Mouse (Mus musculus): ENCODE data around the gene Zdhhc3. TPM values are rescaled to one million over a fixed set of nuclear protein-coding genes. Genes with fewer than 3 reads are reported as not detected.
A peak's percentile ranks its signal among the peaks of the same experiment; 100 is the strongest.

The Zdhhc3 gene
- polyA plus RNA-seq, 1 experiment from 2014 or later = 31.7 TPM

DNA sequence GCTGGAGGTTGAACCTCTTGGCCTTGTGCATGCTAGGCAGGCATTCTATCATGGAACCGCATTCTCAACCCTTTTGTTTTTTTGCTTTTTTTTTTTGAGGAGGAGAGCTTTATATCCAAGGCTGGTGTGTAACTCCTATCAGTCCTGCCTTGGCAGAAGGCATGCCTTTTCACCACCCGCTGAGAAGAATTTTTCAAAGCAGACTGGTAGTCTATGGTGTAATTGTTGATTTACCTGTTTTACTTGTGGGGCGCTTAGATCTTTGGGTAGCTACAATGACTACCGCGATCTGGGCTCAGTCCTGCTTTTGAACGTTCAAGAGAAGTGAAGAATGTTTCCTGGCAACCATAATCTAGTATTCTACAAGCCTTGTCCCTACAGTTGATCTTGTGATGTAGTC is 926 bp upstream of the Zdhhc3 start:
- Histone ChIP-seq H3K4me1 (replicated peaks) (peaks cover 47% of the 10 kb centered on the region), H3K27me3 (no peaks in the 10 kb centered on the region), H3K4me2 (peak overlapping the region; percentile 94), H3K4me3 (replicated peaks) (peak overlapping the region; percentile 98), H3K27ac (replicated peaks) (peak overlapping the region; percentile 91), H3K9me3 (replicated peaks) (no peaks in the 10 kb centered on the region), H3K9ac (peak overlapping the region; percentile 91), H3K36me3 (replicated peaks) (peaks cover 21% of the 10 kb centered on the region)
- no peak for ATAC-seq (ENCODE audit: insufficient read depth)
- WGBS (ENCODE audit: insufficient replicate concordance) = 43% methylated on average over 6 of the region's 6 CpGs

DNA sequence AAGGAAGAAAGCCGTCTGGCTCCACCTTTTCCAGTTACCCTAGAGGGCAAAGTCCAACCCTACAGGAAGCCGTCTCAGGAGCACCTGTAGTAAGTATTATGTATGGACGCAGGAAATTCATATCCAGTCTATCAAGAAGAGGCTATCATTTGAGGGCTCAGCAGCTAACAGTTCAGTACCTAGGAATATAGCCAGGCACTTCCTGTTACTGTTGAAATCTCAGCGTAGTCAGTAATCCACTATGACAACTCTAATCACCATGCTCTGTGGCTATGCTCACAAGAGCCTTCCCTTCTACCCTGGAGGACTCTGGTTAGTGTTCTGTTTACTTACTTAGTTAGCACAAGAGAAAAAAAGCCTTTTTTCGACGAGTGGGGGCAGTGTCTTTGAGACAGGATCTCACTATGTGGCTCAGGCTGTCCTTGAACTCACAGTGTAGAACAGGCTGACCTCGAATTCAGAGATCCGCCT is 1.2 kb downstream of the Zdhhc3 start:
- H3K27ac ChIP-seq (replicated peaks) = peak overlapping the region; percentile 91; the same call in 1 of the 2 replicates
- 32% methylated on average over 8 of the region's 8 CpGs for WGBS (ENCODE audit: insufficient replicate concordance)

DNA sequence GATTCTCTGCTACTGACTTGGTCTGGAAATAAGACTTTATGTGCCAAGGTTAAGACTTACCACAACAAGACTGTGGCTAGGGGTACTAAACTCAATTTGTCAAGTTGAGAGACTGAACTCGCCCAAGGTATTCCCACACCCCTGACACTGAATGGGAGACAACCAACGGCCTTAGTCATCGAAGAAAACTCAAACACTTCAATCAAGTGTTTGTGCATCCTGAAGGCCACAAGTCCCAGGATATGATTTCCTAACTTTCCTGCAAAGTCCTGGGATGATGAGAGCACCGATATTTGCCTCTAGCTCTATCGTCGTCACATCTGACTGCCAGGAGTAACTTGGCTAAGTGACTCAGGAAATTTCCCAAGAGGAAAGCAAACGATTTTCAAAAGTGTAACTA is 3.8 kb downstream of the Zdhhc3 start:
- no peak overlapping the region for H3K9ac ChIP-seq
- H3K36me3 ChIP-seq (replicated peaks) = peaks cover 18% of the 10 kb centered on the region
- H3K27ac ChIP-seq (replicated peaks) = 0 out of 2 replicates have a peak overlapping the region, but pooled peaks have one; percentile 2
- 72% methylated on average over 7 of the region's 7 CpGs for WGBS (ENCODE audit: insufficient replicate concordance)
- no peak overlapping the region for H3K4me3 ChIP-seq (replicated peaks)
- H3K9me3 ChIP-seq (replicated peaks) = no peaks in the 10 kb centered on the region
- H3K4me2 ChIP-seq = no peak overlapping the region
- H3K27me3 ChIP-seq = no peaks in the 10 kb centered on the region
- ATAC-seq (ENCODE audit: insufficient read depth) = no peak
- peaks cover 42% of the 10 kb centered on the region for H3K4me1 ChIP-seq (replicated peaks)

More for the DNA sequence above, 1.2 kb downstream of the Zdhhc3 start:
- Histone ChIP-seq H3K4me2 (peak overlapping the region; percentile 94), H3K9me3 (replicated peaks) (no peaks in the 10 kb centered on the region), H3K4me3 (replicated peaks) (peak overlapping the region; percentile 98), H3K27me3 (no peaks in the 10 kb centered on the region), H3K36me3 (replicated peaks) (peaks cover 19% of the 10 kb centered on the region; the same call in 1 of the 2 replicates), H3K4me1 (replicated peaks) (peaks cover 48% of the 10 kb centered on the region), H3K9ac (peak overlapping the region; percentile 91; the same call in 1 of the 2 replicates)
- ATAC-seq (ENCODE audit: insufficient read depth) = no peak

DNA sequence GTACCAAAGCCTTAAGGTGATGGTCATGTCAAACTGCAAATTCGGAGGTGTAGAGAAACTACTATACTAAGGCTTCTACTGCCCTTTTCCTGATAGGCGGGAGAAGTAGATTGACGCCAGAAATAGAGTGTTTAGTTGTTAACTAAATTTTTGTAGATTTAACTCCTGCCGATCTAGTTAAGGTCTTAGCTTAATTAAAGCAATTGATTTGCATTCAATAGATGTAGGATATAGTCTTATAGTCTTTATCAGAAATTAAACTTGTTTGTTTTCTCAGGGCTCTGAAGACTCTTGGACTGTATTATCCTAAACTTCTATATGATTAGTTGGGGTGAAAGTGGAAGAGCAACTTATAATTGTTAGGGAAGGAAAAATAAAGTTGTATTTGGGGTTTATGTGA is 5.8 kb downstream of the Zdhhc3 start:
- ATAC-seq (ENCODE audit: insufficient read depth) = no peak
- H3K27ac ChIP-seq (replicated peaks) = no peak overlapping the region
- no peak overlapping the region for H3K4me2 ChIP-seq
- no peaks in the 10 kb centered on the region for H3K27me3 ChIP-seq
- no peaks in the 10 kb centered on the region for H3K9me3 ChIP-seq (replicated peaks)
- peaks cover 28% of the 10 kb centered on the region for H3K4me1 ChIP-seq (replicated peaks)
- no peak overlapping the region for H3K9ac ChIP-seq
- 64% methylated on average over 4 of the region's 4 CpGs for WGBS (ENCODE audit: insufficient replicate concordance)
- H3K36me3 ChIP-seq (replicated peaks) = peaks cover 18% of the 10 kb centered on the region
- H3K4me3 ChIP-seq (replicated peaks) = no peak overlapping the region

DNA sequence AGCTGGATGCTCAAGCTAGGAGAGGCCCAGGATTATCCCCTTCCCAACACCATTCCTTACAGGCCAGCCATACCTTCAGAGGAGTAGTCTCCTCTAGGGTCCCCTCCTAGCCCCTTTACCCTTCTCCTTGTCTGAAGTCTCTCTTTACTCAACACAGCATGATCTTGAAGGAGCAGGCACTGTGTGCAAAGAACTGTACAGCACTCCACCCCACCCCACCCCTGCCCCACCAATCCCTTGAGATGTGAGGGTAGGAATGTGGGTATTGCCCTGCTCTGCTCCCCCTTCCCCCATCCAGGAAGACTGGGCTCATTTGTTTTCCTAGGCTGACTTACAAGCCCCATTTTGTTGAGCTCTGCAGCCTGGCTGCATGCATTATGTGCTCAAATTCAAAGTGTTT is 8.6 kb downstream of the Zdhhc3 start:
- Histone ChIP-seq H3K27ac (replicated peaks) (no peak overlapping the region), H3K27me3 (no peaks in the 10 kb centered on the region), H3K9me3 (replicated peaks) (no peaks in the 10 kb centered on the region), H3K9ac (no peak overlapping the region), H3K36me3 (replicated peaks) (peaks cover 35% of the 10 kb centered on the region), H3K4me1 (replicated peaks) (peaks cover 18% of the 10 kb centered on the region), H3K4me3 (replicated peaks) (no peak overlapping the region), H3K4me2 (no peak overlapping the region)
- ATAC-seq (ENCODE audit: insufficient read depth) = no peak

DNA sequence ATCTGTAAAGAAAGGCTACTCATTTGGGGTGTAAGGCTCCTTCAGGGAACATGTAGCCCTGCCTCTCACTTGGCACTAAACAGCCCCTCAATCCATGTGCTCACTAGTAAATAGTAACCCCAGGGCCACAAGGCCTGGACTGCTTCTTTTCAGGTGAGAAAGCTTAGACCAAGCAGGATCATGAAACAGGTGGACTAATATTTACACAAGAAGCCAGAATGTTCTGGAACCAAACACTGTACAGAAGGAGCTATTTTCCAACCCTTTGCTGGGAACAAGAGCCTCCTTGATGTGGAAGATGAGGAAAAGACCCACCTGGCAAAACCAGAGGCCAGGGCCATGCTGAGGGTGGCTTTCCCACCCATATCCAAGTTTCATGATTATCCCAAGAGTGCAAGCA is 9.6 kb downstream of the Zdhhc3 start:
- Histone ChIP-seq H3K36me3 (replicated peaks) (peaks cover 43% of the 10 kb centered on the region), H3K27me3 (no peaks in the 10 kb centered on the region), H3K4me1 (replicated peaks) (peaks cover 13% of the 10 kb centered on the region), H3K4me3 (replicated peaks) (no peak overlapping the region), H3K4me2 (no peak overlapping the region), H3K9me3 (replicated peaks) (no peaks in the 10 kb centered on the region), H3K27ac (replicated peaks) (no peak overlapping the region), H3K9ac (no peak overlapping the region)
- no peak for ATAC-seq (ENCODE audit: insufficient read depth)

DNA sequence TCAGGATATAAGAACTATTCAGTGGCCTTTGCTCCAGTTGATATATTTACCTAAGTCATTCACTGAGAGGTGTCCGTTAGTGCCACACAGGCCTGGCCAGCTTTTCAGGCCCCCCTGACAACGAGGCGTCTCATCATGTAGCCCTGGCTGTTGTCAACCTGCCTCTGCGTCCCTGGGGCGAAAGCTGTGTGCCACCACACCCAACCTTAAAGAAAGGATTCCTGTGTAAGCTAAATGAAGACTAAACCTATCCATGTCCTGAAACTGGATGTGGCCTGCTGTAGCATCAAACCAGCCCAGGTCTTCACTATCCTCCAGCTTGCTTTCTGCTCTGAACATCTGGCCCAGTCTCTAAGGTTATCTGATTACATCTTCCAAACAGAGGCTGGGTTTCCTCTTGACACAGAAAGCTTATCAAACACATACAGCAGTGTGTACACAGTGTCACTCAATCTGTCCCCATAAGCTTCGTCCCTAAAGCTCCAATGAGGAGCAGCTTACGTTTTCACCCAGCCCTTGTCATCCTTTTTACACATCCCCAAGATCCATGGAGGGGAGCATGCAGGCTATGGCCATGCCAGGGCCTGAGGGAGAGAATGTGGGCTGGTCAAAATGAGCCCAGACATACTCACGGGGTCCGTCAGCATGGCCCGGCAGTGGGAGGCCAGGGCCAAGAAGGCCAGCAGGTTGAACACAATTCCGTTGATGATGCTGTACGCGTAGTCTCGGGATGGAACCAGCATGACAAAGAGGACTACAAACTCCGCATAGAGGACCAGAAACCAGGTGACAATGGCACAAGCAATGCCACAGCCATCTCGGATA is 13.2 kb downstream of the Zdhhc3 start:
- Histone ChIP-seq H3K27ac (replicated peaks) (no peak overlapping the region), H3K27me3 (no peaks in the 10 kb centered on the region), H3K4me1 (replicated peaks) (peaks cover 16% of the 10 kb centered on the region), H3K9me3 (replicated peaks) (no peaks in the 10 kb centered on the region), H3K4me3 (replicated peaks) (no peak overlapping the region), H3K36me3 (replicated peaks) (peaks cover 65% of the 10 kb centered on the region), H3K9ac (no peak overlapping the region), H3K4me2 (no peak overlapping the region)
- peak; percentile 52; the same call in 1 of the 2 replicates for ATAC-seq (ENCODE audit: insufficient read depth)
- WGBS (ENCODE audit: insufficient replicate concordance) = 76% methylated on average over 16 of the region's 16 CpGs

DNA sequence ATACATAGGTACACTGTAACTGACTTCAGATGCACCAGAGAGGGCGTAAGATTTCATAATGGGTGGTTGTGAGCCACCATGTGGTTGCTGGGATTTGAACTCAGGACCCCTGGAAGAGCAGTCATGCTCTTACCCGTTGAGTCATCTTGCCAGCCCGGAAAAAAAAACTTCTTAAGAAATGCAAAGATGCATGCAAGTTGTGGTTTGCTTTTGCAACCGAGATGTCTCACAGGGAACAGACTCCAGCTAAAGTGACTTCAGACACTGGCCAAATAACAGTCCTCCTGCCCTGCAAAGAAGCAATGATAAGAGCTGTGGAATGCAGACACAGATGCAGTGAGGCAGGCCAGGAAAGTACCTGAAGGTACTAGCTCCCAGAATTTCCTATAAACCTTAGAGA is 22.2 kb downstream of the Zdhhc3 start:
- 66% methylated on average over 4 of the region's 4 CpGs for WGBS (ENCODE audit: insufficient replicate concordance)
- no peaks in the 10 kb centered on the region for H3K27me3 ChIP-seq
- H3K4me1 ChIP-seq (replicated peaks) = no peaks in the 10 kb centered on the region
- peaks cover 81% of the 10 kb centered on the region for H3K36me3 ChIP-seq (replicated peaks)
- no peaks in the 10 kb centered on the region for H3K9me3 ChIP-seq (replicated peaks)
- H3K9ac ChIP-seq = no peak overlapping the region
- H3K27ac ChIP-seq (replicated peaks) = no peak overlapping the region
- no peak overlapping the region for H3K4me2 ChIP-seq
- no peak overlapping the region for H3K4me3 ChIP-seq (replicated peaks)
- ATAC-seq (ENCODE audit: insufficient read depth) = no peak

DNA sequence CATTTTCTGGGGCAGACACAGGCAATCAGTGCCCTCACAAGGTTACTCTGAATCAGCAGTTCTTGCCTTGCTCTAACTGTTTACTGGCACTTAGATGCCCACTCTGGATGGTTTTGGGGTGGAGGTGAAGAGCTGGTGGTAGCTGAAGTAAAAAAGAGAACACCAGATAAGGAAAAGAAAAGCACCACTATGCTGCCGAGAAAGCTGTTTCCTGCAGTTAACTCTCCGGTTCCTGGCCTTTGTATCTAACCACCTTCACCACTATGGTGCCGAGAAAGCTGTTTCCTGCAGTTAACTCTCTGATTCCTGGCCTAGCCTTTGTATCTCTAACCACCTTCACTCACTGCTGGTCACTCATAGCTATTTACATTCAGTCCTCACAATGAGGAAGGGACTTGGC is 25.4 kb downstream of the Zdhhc3 start:
- H3K4me2 ChIP-seq = no peak overlapping the region
- WGBS (ENCODE audit: insufficient replicate concordance) = 14% methylated on average over 3 of the region's 3 CpGs
- H3K9ac ChIP-seq = no peak overlapping the region
- H3K27me3 ChIP-seq = no peaks in the 10 kb centered on the region
- ATAC-seq (ENCODE audit: insufficient read depth) = no peak
- H3K9me3 ChIP-seq (replicated peaks) = no peaks in the 10 kb centered on the region
- no peaks in the 10 kb centered on the region for H3K4me1 ChIP-seq (replicated peaks)
- no peak overlapping the region for H3K27ac ChIP-seq (replicated peaks)
- no peak overlapping the region for H3K4me3 ChIP-seq (replicated peaks)
- H3K36me3 ChIP-seq (replicated peaks) = peaks cover 87% of the 10 kb centered on the region

DNA sequence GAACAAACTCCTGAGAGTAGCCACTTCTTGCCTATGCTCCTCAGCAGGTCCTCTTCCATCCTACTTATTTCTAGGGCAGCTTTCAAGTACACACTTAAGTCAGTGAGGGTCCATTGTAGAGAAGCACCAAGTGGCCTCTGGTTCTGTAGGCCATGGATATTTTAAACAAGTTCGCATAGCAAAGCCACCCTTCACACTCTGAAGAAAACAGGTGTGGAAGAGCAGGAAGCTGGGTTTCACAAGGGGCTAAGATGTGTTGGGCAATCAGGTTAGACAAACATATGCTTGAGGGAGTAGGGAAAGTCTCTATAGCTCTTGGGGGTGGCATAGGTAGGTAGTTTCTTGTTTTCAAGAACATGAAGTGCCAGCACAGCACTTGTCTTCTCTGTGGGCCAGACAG is 27.6 kb downstream of the Zdhhc3 start:
- Histone ChIP-seq H3K27ac (replicated peaks) (no peak overlapping the region), H3K9me3 (replicated peaks) (no peaks in the 10 kb centered on the region), H3K4me2 (no peak overlapping the region), H3K27me3 (no peaks in the 10 kb centered on the region), H3K36me3 (replicated peaks) (peaks cover 94% of the 10 kb centered on the region), H3K4me1 (replicated peaks) (no peaks in the 10 kb centered on the region), H3K9ac (no peak overlapping the region), H3K4me3 (replicated peaks) (no peak overlapping the region)
- no peak for ATAC-seq (ENCODE audit: insufficient read depth)
- 59% methylated on average over 1 of the region's 1 CpGs for WGBS (ENCODE audit: insufficient replicate concordance)

DNA sequence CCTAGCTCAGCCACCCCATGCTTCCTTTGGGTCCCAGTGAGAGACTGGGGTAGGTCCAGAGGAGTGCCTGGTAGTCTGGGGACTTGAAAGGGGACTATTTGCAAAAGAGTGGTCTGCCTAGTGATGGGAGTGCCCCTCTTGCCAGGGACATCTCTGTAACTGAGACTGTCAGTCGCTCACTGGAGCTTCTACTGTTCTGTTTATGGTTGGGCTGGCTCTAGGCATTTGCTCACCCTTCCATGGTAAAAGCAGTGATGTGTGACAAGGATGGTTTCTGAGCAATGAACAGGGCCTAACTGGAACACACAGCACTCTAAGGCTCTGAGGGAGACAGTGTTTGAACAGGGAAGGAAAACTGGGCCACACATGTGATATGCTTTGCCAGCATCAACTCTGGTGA is 32.2 kb downstream of the Zdhhc3 start:
- Histone ChIP-seq H3K9ac (no peak overlapping the region), H3K27me3 (no peaks in the 10 kb centered on the region), H3K36me3 (replicated peaks) (peaks cover 91% of the 10 kb centered on the region), H3K27ac (replicated peaks) (no peak overlapping the region), H3K4me3 (replicated peaks) (no peak overlapping the region), H3K4me2 (no peak overlapping the region), H3K4me1 (replicated peaks) (peaks cover 10% of the 10 kb centered on the region), H3K9me3 (replicated peaks) (no peaks in the 10 kb centered on the region)
- 71% methylated on average over 1 of the region's 1 CpGs for WGBS (ENCODE audit: insufficient replicate concordance)
- no peak for ATAC-seq (ENCODE audit: insufficient read depth)

DNA sequence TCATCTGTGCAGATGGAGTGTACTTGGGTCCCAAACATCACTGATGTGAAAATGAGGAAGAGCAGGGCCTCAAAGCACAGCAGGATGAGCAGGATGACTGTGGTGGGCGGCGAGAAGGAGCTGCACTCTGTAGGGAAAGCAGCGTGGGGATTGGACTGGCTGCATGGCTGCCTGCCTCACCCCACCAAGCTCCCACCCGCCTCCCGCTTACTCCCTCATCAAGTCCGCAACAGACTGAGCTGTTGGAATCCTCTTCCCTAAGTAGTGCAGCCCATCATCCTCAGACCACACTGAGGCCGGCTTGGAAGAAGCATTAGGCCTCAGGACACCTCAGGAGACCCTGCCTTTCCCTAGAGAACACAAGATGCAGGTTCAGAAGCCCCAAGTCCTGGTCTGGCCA is 32.6 kb downstream of the Zdhhc3 start:
- H3K27ac ChIP-seq (replicated peaks) = no peak overlapping the region
- H3K9ac ChIP-seq = no peak overlapping the region
- no peak overlapping the region for H3K4me3 ChIP-seq (replicated peaks)
- H3K36me3 ChIP-seq (replicated peaks) = peaks cover 88% of the 10 kb centered on the region
- no peak for ATAC-seq (ENCODE audit: insufficient read depth)
- H3K4me1 ChIP-seq (replicated peaks) = peaks cover 10% of the 10 kb centered on the region
- H3K9me3 ChIP-seq (replicated peaks) = no peaks in the 10 kb centered on the region
- no peaks in the 10 kb centered on the region for H3K27me3 ChIP-seq
- 79% methylated on average over 7 of the region's 7 CpGs for WGBS (ENCODE audit: insufficient replicate concordance)
- no peak overlapping the region for H3K4me2 ChIP-seq

Data from liver, embryonic 15.5 days (tissue).